Mouse (Mus musculus) adrenal gland, adult 2 months (tissue): Measurements from ENCODE around the gene Urm1. TPM values are rescaled to one million over a fixed set of nuclear protein-coding genes. Genes with fewer than 3 reads are reported as not detected.
"Not testable (repeated sequence)": the region's sequence is repeated elsewhere in the genome, so short reads cannot be mapped to it uniquely, and the experiment has no call there.

ENCODE experiments used
- DNase-seq: peaks from one replicate; pipeline ENCODE4 v3.0.0; 2021
- long read RNA-seq: library from polyadenylated mRNA; stranded (forward); transcript quantifications from one replicate; pipeline ENCODE4 v2.0.0, GENCODE M21; 2021
- polyA plus RNA-seq: library from polyadenylated mRNA; depleted of rRNA; stranded (reverse); fragments of >200 nt; gene quantifications from 2 replicates; pipeline ENCODE4 v1.2.3, GENCODE M21; 2012; rRNA removed
- total RNA-seq, 2 experiments: library from RNA; stranded (reverse); gene quantifications; 2 replicates each; pipeline ENCODE4 v1.2.3; 2021

Gene Urm1
- total RNA-seq (10 to 100 TPM; 34.0 to 42.8 TPM), polyA plus RNA-seq (58.9 and 62.1 TPM in 2 replicates)
- long read RNA-seq, transcript Urm1-201 (5 exons, 2,196 nt), result major isoform, 11 of 19 reads
- long read RNA-seq, partial matches to known transcripts, result 0 of 19 reads
- long read RNA-seq, other reads (novel, unspliced or antisense), result 6 of 19 reads

DNA sequence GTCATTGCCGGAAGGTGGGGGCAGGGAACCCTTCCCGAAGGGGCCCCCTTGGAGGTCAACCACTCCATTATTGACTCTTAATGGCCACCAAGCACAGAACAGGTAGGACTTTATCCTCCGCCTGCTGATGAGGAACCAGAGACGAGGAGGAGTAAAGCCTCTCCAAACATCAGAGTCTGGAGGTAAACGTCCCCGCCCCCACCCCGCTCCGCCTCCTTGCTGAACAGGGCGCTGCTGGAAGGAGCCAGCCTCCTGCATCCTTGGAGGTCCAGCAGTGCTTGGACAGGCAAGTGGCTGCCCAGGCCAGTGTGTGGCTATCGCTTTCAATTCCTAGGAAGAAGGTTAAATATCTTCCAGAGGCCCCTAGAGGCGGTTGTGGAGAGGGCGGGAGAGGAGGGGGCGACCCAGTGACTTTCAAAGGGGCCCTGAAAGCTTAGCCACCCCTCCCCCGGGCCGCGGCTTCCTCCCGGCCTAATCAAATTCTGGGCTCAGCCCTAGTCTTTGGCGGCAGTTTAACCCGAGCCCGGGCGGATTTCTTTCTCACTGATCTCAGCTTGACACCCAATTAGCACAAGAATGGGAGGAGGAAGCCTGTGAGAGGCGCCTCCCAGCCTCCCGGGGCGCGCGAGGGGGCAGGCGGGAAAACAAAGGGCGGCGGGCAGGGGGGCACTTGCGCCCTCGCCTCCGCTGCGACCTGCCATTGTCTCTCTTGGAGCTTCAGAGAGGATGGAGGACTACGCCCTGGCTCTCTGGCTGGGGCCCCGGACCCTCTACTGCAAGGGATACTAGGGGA, at the start of gene Urm1:
Urm1 (plus strand) TSS at position 51 of the 793 bp plus-strand sequence.
- DNase-seq, result peak; percentile 61

DNA sequence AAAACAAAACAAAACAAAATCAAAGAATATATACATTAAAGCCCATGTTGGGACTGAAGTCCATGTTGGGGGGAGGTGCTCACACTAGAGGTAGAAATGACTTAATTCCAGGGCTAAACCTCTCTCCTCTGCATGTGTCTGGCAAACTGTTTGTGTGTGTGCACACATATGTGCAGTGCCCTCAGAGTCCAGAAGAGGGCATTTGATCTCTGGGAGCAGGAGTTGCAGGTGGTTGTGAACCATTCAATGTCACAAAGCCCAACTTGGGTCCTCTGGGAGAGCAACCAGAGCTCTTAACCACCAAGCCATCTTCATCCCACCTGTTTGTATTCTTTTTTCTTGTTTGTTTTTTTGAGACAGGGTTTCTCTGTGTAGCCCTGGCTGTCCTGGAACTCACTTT, 49.7 kb upstream of the Urm1 start:
- no peak for DNase-seq

DNA sequence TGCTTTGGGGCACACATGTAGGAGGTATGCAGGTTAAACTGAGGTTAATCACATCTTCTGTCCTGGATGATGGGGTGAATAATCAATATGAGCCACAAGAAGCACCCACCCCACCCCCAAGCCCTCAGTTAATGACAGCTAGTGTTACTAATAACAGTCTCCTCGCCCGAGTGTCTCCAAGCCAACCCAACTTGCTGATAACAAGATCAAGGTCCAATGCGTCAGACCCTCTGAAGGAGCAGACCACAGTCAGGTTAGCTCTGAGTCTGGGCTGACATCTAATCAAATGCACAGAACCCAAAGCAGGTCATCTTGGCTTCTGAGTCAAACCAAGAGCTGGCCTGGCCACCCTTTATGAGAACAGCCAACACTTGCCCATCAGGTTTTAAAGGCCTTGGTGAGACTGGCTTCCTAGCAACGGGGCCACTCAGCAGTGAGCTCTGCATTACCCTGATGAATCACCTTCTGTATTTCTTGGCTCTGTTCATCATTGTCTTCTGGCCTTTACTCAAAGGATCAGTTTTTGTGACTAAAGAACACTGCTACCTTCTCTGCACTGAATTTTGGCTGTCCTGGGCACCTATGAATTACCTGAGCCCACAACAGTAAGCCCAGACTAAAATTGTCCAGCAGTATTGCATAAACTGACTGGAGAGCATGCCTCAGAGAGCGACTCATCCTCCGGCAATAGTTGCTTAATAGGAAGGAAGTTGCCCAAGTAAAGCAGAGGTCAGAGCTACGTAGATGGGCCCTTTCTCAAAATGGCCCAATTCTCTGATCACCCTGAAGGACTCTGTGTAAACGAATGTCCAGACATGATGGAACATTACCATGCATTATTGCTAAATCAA, 48.0 kb upstream of the Urm1 start:
- DNase-seq, result peak; percentile 78

DNA sequence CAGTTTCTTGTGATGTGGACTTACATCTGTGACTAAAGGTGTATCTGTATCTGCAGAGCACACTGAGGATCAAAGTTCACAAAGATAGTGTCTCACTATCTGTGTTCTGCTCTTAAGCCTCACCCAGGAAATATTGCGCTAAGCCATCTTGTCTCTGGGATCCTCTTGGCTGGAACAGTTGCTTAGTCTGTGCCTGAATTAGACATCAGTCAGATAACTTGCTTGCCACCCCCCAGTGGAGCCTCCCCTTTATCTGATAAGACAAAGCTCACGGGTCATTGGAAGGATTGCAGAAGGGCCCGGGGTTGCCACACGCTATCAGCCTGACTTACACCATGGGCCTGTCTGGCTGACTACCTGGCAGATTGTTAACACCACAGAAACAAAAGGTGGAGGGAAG, 46.6 kb upstream of the Urm1 start:
- DNase-seq, result no peak

DNA sequence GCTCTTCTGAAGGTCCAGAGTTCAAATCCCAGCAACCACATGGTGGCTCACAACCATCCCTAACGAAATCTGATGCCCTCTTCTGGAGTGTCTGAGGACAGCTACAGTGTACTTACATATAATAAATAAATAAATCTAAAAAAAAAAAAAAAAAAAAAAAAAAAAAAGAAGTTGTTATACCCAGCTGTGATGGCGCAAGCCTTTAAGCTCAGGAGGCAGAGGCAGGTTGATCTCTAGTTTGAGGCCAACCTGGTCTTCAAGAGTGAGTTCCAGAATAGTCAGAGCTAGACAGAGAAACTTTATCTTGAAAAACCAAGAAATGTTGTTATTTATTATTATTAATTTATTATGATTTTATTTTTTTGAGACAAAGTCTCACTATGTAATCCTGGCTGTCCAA, 38.6 kb upstream of the Urm1 start:
- not testable (repeated sequence) for DNase-seq

DNA sequence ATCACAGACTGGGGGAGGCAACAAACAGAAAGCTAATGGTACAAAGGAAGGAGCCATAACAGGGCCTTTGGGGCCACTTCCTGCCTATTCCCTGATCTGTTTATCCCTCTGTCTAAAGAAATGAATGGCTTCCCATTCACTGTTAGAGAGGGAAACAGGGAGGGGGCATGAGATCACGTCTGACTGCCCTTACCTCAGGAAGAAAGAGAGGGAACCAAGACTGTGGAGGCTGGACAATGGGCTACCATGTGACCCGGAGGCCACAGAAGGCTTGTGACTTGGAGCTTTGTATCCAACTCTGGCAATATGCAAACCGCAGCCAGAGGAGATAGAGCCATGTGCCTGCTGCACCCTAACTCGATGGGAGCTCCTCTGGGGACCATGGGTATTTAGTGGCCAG, 35.6 kb upstream of the Urm1 start:
- DNase-seq, result no peak

DNA sequence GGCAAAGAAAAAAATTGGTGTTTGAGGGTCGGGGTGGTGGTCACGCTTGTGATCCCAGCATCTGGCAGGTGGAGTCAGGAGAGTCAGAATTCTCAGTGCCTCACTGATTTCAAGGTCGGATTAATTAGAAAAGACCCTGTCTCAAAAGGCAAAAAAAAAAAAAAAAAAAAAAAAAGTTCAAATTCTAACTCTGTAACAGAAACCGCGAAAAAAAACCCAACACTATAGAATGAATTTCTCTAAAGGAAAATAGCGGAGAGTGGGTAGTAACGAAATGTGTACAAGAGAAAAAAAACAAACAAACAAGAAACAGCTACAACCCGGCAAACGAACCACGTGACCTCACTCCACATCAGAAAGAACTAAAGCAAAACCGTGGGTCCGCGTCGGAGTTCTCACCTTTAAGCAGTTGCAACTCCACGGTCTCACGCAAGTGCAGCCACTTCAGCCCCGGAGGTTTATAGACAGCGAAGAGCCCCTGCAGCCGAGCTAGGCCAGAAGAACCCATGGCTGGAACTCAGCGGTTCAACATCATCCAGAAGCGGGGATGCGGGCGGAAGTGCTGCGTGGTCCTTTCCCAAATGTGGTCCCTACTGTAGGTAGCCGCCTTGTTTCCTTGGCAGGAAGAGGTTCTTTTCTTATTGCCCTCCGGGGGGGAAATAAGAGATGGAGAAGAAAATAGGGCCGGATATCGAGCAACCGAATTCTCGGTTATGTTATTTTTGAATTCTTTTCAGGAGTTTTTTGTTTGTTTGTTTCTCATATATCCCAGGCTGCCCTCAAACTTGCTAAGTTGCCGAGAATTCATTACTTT, 32.6 kb upstream of the Urm1 start, which contains the start of gene Coq4:
Coq4 (plus strand) TSS at position 390 of the 814 bp plus-strand sequence.
- peak; percentile 92 for DNase-seq

DNA sequence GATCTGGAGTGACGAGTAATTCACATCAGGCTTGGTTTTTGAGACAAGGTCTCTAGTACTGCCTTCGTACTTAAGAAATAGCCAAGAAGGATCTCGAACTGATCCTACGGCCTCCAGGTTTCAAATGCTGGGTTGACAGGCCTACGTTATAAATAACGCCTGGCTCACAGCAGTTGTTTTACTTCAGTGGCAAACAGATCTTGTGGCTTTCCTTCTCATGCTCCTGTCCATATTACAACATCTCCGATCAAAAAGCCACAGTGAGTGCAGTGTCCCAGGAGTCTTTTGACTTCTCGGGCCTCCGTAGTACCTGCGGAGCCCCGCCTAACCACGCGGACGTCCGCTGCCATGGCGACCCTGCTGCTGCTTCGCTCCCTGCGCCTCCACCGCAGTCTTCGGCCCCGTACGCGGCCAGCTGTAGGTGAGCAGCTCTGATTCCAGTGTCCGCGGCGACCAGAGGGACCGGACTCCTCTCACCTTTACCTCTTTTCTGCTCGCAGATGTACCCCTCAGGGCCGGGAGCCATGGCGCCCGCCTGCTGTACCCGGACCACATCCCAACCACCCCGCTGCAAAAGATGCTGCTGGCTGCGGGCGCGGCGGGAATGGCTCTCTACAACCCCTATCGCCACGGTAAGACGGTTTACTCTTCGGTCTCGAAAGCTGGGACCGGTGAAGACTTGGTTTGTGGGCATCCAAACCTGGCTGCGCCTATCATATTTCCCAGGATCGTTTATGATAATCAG, 31.8 kb upstream of the Urm1 start, which contains the start of gene Trub2:
Trub2 (minus strand) TSS at position 566 of the 745 bp plus-strand sequence.
- DNase-seq, result peak; percentile 93

DNA sequence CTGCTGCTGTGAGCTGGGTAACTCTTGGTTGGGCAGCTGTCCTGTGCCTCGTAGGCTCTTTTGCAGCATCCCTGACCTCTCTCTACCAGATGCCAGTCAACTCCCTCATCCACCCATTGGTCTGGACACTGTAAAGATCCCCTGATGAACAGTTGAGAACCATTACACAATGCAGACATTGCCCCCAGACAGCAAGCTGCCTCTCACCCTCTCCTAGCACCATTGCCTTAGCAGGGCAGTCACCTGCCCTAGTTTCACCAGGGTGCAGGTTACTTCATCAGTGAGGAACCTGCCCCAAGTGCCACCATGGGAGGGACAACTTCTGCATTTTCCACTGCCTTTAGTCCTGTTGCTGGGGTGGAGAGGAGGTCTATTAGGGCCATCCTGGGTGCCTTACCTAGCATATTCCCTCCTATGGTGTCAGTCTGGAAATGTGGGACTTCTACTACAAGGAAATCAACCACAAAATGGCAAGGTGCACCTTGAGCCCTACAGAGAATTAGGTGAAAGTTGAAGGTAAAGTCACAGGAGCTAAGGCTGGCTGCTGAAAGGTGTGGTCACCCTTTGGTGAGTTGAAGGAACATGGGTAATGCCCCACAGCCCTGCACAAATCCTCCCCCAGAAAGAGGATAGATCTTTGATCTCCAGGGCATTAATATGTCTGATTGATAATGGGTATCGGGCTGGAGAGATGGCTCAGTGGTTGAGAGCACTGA, 26.9 kb upstream of the Urm1 start:
- no peak for DNase-seq

DNA sequence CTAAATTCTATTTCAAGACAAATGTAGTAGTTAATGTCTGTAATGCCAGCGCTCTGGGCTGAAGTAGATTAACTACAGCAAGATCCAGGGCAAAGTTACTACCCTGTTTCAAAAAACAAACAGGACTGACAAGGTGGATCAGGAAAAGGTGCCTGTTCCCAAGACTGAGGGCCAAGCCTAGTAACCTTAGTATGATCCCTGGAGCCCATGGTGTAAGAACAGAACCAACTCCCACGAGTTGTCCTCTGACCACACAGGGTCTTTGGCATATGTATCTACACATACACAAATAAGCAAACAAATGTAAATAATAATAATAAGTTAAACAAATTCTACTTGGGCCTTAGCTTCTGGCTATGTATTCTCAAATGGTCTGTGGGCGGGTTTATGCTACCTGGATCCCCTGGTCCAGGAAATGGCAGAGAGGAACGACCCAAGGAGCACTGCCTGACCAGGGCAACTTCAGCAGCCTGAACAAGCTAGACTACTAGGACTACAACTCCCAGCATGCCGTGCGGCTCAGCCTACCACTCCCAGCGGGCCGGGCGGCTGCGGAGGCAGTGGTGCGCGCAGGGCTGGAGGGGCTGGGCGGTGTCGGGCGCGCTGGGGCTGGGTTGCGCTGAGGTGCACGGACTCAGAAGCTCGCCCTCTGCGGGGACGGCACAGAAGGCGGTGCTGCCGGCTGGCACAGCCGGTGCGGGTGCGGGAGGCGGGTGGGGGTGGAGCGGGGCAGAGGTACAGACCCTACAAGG, 17.6 kb upstream of the Urm1 start, which contains the start of gene Slc27a4:
Slc27a4 (plus strand) TSS at position 560 of the 752 bp plus-strand sequence.
- DNase-seq, result peak; percentile 98

DNA sequence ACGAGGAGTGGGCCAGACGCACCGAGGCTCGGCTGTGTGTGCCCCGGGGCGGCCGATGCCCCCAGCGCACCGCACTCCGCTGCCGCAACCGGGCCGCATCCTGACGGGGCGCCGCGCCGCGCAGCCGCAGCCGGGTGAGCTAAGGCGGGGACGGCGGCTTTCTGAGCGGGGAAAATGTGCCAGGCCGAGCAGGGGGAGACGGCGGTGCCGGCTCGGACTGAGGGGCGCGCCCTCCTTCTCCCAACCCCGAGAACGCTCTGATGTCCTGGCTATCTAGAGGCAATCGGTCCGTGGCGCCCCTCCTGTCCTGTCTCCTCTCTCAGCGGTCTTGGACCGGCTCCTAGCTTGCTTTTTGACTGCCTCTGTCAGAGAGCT, 17.1 kb upstream of the Urm1 start:
- DNase-seq, result no peak

DNA sequence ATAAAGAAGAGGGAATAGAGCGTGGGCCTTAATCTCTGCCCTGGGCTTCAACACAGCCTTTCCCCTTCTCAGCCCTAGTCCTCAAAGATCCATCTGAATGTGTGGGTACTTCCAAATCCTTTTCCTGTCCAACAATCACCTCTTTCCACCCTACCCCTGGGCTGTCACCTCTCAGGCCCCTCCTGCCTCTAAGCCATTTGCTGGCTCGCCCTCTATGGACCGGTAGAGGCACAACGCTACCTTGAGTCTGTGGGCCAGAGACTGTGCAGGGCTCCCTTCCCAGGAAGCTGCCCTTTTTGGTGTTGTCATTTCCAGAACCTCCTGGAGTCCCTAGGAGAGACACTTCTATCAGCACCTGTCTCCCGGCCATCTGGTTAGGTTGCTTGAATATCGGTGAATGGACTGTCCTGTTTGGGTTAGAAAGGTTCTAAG, 16.5 kb upstream of the Urm1 start:
- DNase-seq, result peak; percentile 33

DNA sequence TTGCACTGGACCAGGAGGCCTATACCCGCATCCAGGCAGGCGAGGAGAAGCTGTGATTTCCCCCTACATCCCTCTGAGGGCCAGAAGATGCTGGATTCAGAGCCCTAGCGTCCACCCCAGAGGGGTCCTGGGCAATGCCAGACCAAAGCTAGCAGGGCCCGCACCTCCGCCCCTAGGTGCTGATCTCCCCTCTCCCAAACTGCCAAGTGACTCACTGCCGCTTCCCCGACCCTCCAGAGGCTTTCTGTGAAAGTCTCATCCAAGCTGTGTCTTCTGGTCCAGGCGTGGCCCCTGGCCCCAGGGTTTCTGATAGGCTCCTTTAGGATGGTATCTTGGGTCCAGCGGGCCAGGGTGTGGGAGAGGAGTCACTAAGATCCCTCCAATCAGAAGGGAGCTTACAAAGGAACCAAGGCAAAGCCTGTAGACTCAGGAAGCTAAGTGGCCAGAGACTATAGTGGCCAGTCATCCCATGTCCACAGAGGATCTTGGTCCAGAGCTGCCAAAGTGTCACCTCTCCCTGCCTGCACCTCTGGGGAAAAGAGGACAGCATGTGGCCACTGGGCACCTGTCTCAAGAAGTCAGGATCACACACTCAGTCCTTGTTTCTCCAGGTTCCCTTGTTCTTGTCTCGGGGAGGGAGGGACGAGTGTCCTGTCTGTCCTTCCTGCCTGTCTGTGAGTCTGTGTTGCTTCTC, 4.0 kb upstream of the Urm1 start:
- DNase-seq, result no peak

DNA sequence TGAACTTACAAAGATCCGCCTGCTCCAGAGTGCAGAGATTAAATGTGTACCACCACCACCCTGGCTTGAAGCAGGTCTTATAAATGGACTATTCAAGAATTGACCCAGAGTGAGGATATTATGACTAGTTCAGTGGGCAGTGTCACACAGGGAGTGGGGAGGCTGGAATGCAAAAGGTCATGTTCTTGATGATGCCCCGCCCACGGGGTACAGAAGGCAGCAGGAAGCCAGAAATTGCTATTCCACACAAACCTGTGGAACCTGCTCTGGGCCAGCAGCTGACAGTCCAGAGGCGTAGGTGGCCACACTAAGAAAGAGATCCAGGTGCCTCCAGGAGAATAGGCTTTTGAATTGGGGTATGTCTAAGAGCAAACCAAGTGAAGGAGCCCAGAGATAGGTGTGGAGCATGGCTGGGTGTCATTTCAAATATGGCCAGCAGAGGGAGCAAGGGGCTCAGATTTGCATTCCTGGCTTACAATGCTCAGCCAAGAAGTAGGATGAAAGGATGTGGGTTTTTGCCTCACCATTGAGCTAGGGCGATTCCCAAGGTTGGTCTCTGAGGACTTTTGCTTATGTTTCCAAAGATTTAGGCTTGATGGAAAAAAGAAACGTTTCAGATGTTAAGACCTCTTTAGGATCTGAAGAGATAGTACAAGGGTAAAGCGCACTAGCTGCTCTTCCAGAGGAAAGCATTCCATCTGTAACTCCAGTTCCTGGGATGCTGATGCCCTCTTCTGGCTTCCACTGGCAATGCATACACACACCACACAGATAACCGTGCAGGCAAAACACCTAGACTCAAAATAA, 2.2 kb upstream of the Urm1 start:
- peak; percentile 86 for DNase-seq

DNA sequence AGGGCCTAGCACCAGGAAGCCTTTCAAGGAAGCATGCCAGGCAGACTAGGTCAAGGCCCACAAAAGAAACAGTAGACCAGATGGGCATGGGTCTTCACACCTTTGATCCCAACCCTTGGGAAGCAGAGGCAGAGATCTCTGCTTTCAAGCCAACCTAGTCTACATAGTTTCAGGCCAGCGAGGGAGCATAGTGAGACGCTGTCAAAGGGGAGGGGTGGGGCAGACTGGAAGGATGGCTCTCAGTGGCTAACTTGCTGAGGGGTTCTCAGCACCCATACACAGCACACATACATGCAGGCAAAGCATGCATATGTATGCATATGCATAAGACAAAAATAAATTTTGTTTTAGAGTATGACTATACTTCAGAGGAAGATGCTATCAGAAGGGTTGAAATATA, 512 bp upstream of the Urm1 start:
- DNase-seq, result no peak

DNA sequence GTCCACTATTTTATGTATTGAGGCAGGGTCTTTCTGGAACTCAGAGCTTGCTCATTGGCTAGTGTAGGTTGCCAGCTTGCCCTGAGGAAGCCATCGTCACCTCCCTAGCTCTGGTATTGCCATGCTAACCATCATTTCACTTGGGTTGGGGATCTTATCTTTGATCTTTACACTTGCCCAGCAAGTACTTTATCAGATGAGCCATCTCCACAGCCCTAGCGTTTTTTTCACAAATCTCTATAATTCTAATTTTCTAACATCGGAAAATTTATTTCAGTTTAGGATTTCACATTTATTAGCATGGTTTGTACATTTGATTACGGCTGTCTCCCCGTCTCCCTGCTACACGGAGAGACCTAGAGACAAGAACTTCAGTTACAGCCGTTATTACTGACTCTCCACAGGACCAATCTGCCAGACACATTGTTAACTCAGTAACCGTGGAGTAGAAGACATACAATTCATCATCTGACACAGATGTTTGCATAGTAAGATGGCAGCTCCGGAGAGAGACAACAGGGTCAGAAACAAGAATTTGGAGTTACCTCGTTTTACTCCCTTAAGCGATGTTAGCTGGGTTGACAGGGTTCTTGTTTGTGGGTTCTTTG, 6.5 kb downstream of the Urm1 start:
- no peak for DNase-seq

DNA sequence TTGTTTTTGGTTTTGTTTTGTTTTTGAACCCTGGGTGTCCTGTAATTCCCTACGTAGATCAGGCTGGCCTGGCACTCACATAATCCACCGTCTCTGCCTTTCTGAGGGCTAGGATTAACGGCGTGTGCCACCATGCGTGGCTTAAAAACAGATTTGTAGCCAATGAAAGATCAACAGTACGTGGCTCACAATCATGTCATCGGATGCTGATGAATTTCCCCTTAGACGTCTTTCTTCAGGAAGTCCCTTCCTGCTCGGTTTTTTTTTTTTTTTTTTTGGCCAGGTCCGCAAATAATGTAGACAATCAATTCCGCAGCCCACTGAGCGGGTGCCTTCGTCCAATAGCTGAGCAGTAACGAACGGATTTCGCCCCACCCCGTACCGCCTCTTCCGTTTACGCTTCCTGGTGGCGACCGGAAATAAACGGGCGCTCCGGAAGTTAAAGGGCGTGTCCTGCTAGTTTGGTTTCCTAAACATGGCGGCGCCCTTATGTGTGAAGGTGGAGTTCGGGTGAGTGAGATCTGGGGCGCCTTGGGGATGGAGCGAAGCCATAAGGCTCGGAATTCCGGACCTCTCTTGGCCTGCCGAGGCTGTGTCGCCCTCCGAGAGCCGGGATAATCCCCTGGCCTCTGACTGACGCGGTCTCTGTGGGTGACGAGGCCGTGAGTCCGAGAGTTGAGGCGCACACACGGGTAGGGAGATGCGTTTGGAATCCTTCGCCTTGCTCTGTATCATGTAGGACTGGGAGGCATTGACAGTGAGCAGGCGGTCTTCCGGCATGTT, 7.2 kb downstream of the Urm1 start:
- DNase-seq, result peak; percentile 97
